Mouse (Mus musculus): Measurements from ENCODE around the gene Myrfl.

DNA sequence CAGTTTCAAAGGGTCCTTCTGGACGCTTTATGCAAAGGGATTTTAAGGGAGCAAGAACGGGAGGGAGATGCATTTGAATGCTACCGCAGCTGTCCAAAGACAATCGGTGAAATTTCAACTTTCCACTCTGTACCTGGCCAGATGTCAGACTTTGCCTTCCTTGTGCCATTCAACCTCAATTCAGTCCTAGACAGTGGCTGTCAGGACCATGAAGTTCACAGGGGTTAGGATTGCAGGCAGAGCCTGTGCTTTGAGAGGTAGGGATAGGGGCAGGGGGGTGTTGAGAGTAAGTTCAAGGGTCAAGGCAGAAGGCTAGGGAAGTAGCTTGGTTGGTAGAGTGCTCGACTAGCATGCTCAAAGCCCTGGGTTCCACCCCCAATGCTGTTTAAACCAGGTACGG is 25.9 kb downstream of the Myrfl start:
- TF ChIP-seq CTCF (IDR thresholded peaks at IDR 0.05) (no peak), EP300 (IDR thresholded peaks at IDR 0.05) (no peak)

All from lung, postnatal 0 days (tissue).